8 mouse cellular contexts compared by ENCODE assay signal in genomic region chr8:122280588-122281316, GRCm38 (mm10). TPM values are rescaled to one million over a fixed set of nuclear protein-coding genes. Genes with fewer than 3 reads are reported as not detected.
DNase-seq lines count a peak whose midpoint lies in the region; ATAC-seq lines count a peak whose summit lies in the region.

No protein-coding gene starts in this region.

- H3K4me2 ChIP-seq in kidney, embryonic 14.5 days (replicated peaks; ENCODE audit: low read depth, low read length) = peak overlapping the region; percentile 96
- peak overlapping the region; percentile 86 for H3K4me2 ChIP-seq in forebrain, embryonic 16.5 days (ENCODE audit: low read length)
- H3K4me2 ChIP-seq in neural tube, embryonic 11.5 days (ENCODE audit: low read depth) = peak overlapping the region; percentile 40

- 3% methylated on average over 20 of the region's 20 CpGs for WGBS in kidney, embryonic 14.5 days
- 15% methylated on average over 20 of the region's 20 CpGs for WGBS in forebrain, embryonic 16.5 days
- 10% methylated on average over 20 of the region's 20 CpGs for WGBS in neural tube, embryonic 11.5 days

- H3K9ac ChIP-seq in kidney, embryonic 14.5 days (ENCODE audit: low read depth, low read length) = peak overlapping the region; percentile 46
- no peak overlapping the region for H3K9ac ChIP-seq in forebrain, embryonic 16.5 days (replicated peaks; ENCODE audit: low read depth, low read length)
- H3K9ac ChIP-seq in neural tube, embryonic 11.5 days (ENCODE audit: low read length) = 0 out of 2 replicates have a peak overlapping the region, but pooled peaks have one; percentile 20

- peaks cover 40% of the 10 kb centered on the region for H3K4me1 ChIP-seq in kidney, embryonic 14.5 days (ENCODE audit: control insufficient read depth, insufficient read depth, low read length)
- peaks cover 26% of the 10 kb centered on the region for H3K4me1 ChIP-seq in forebrain, embryonic 16.5 days (replicated peaks; ENCODE audit: control insufficient read depth, insufficient read depth, low read length)
- peaks cover 26% of the 10 kb centered on the region for H3K4me1 ChIP-seq in neural tube, embryonic 11.5 days (ENCODE audit: control insufficient read depth, insufficient read depth, low read length)

- ATAC-seq in kidney, embryonic 14.5 days (ENCODE audit: low FRiP score, low TSS enrichment) = peak; percentile 58
- peak; percentile 13 for ATAC-seq in forebrain, embryonic 16.5 days
- peak; percentile 23 for ATAC-seq in neural tube, embryonic 11.5 days (ENCODE audit: insufficient read depth, low FRiP score, low TSS enrichment)

- no peaks in the 10 kb centered on the region for H3K36me3 ChIP-seq in kidney, embryonic 14.5 days (ENCODE audit: control insufficient read depth, insufficient read depth, low read length)
- H3K36me3 ChIP-seq in forebrain, embryonic 16.5 days (ENCODE audit: control insufficient read depth, insufficient read depth) = no peaks in the 10 kb centered on the region
- no peaks in the 10 kb centered on the region for H3K36me3 ChIP-seq in neural tube, embryonic 11.5 days (ENCODE audit: control insufficient read depth, insufficient read depth, low read length)

- H3K4me3 ChIP-seq in kidney, embryonic 14.5 days (ENCODE audit: low read length) = peak overlapping the region; percentile 70
- no peak overlapping the region; the same call in 1 of the 2 replicates for H3K4me3 ChIP-seq in forebrain, embryonic 16.5 days (replicated peaks; ENCODE audit: low read length)
- peak overlapping the region; percentile 20 for H3K4me3 ChIP-seq in neural tube, embryonic 11.5 days (ENCODE audit: low read depth, low read length)

- H3K27ac ChIP-seq in kidney, embryonic 14.5 days (ENCODE audit: low read depth, low read length) = peak overlapping the region; percentile 73
- H3K27ac ChIP-seq in forebrain, embryonic 16.5 days (ENCODE audit: low read length) = 0 out of 2 replicates have a peak overlapping the region, but pooled peaks have one; percentile 16
- H3K27ac ChIP-seq in neural tube, embryonic 11.5 days (ENCODE audit: low read depth, low read length) = peak overlapping the region; percentile 55; the same call in 1 of the 2 replicates

- DNase-seq in kidney, postnatal 14 days = no peak
- DNase-seq in ZHBTc4 (ENCODE audit: low read depth, low spot score) (peak; percentile 75), liver (peak; percentile 87)
- no peak for DNase-seq in neural tube, embryonic 11.5 days (ENCODE audit: low spot score)
- DNase-seq in gastrocnemius, postnatal 25 days = no peak
- DNase-seq in ovary, postnatal 36 days (ENCODE audit: low spot score) = no peak

- H3K27me3 ChIP-seq in kidney, embryonic 14.5 days (ENCODE audit: control insufficient read depth, insufficient read depth, low read length) = peaks cover 5% of the 10 kb centered on the region; the same call in 1 of the 2 replicates
- H3K27me3 ChIP-seq in forebrain, embryonic 16.5 days (replicated peaks; ENCODE audit: control insufficient read depth, insufficient read depth, low read length) = peaks cover 9% of the 10 kb centered on the region
- peaks cover 25% of the 10 kb centered on the region for H3K27me3 ChIP-seq in neural tube, embryonic 11.5 days (ENCODE audit: control insufficient read depth, insufficient read depth, low read length)

- H3K9me3 ChIP-seq in kidney, embryonic 14.5 days (ENCODE audit: control insufficient read depth, low read length) = no peaks in the 10 kb centered on the region
- H3K9me3 ChIP-seq in forebrain, embryonic 16.5 days (ENCODE audit: control insufficient read depth, low read length) = no peaks in the 10 kb centered on the region
- no peaks in the 10 kb centered on the region for H3K9me3 ChIP-seq in neural tube, embryonic 11.5 days (ENCODE audit: control insufficient read depth, low read length)

RNA-seq across cellular contexts. Expression of gene Zfpm1, which starts 1.2 kb away (rescaled TPM):
- 2.7 and 2.8 TPM in 2 replicates for polyA plus RNA-seq in kidney, embryonic 14.5 days (2014; fragmentation: Nextera tagmentation; extraction: Ambion mirVana)
- polyA plus RNA-seq in forebrain, embryonic 16.5 days (2015; fragmentation: Nextera tagmentation; extraction: Ambion mirVana) = 0.41 and 0.65 TPM in 2 replicates
- polyA plus RNA-seq in neural tube, embryonic 11.5 days (2014; fragmentation: Nextera tagmentation; extraction: Ambion mirVana) = 1.2 and 1.5 TPM in 2 replicates
- total RNA-seq in gastrocnemius, postnatal 25 days (2021) = 1 to 10 TPM; 8.5 to 8.8 TPM

Comparison
In these comparisons a context has a peak if more than half of its experiments do, and no peak if none do; other contexts are left out.
1. H3K27ac ChIP-seq: peak in every context shown above with its lines; median percentile 73 in kidney, embryonic 14.5 days; 55 in neural tube, embryonic 11.5 days; 16 in forebrain, embryonic 16.5 days.
2. H3K4me2 ChIP-seq: peak in every context shown above with its lines; median percentile 96 in kidney, embryonic 14.5 days; 86 in forebrain, embryonic 16.5 days; 40 in neural tube, embryonic 11.5 days.
3. DNase-seq: peak in ZHBTc4 (single experiment) and liver (single experiment); none in kidney, postnatal 14 days (single experiment), neural tube, embryonic 11.5 days (single experiment), gastrocnemius, postnatal 25 days (single experiment) and ovary, postnatal 36 days (single experiment).
4. Peak in every context shown above with its lines, with median percentiles within 50 percentile points of each other: ATAC-seq.